Mouse (Mus musculus): Measurements from ENCODE around the gene Rem1.

Rem1 gene

DNA sequence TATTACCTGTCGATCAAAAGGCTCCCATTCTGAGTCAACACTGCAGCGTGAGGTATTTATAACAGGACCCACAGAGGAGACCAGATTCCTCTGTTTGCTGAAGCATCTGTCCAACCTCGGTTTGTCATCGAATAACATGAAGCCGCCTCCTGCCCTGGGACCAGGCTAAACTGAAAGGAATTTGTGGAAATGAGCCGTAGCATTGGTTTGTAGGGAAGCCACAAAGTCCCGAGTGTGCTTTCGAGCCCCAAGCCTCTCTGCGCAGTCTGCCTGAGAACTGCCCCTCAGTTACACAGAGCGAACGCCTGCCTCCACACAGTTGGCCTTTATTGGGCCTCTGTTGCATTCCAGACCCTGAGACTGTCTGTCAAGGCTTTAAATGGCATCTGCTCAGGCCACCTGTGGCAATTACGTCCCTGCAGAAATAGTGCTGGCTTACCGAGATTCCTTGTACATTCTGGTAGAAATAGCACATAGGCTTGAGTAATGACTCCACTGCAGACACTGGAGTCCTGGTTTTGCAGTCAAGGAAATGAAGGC is 48.6 kb downstream of the Rem1 start:
- no peak for DNase-seq (ENCODE audit: low spot score in 2 of 2)

DNA sequence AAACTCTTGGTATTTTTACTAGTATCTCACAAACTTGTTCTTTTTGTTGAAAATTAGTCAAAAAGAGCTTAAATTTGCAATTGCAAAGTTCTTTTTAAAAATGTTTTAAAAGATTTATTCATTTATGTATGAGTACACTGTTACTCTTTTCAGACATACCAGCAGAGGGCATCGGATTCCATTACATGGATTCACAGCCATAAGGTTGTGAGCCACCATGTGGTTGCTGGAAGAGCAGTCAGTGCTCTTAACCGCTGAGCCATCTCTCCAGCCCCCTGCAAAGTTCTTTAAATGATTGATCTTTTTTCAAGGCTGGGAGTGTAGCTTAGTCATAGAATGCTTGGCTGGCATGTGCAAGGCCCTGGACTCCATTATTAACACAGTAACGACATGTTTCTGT is 51.6 kb downstream of the Rem1 start:
- DNase-seq (ENCODE audit: low spot score in 2 of 2), result no peak

DNA sequence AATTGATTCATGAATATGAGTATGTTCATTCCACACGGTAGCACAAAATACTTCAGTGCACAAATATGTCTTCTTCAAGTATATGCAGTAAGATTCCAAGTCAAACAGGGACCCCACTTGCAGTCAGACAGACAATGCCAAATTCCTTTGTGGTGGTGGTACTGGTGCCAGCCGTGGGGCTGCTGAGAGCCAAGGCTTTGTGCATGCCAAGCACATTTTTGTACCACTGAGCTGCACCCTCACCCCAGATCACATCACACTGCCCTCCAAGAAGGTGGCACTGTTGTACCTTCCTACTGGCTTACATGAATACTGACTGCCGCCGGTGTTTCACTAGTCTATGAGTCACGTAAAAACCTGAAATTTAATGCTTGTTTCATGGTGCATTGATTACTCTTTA is 52.2 kb downstream of the Rem1 start:
- DNase-seq (ENCODE audit: low spot score in 2 of 2), result no peak

DNA sequence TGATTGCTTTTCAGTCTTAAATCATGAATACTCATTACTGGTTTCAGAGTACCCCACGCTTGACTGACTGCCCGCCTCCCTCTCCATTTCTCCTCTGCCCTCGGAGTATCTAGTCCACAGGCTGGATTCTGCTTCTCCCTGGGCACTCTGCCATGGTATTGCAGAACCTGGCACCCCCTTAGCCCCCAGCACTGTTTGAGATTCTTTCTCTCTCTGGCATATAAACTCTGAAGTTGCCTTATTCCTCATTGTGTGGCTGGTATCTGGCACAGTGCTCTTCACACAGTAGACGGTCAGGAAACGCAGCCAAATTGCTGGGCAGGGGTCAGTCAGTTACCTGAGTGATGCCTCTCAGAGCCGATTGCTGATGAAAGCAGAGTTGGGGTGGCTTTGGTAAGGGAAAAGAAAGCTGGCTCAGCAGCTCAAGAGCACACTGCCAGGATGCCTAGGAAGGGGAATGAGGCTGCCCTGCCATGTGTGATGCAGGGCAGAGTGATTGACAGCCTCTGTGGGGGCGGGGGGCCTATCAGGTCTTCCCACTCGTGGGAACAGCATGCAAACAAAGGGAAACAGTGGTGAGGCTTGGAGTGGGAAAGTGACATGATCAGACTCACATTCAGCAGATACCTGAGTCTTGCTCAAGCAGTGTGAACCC is 53.1 kb downstream of the Rem1 start:
- no peak for DNase-seq (ENCODE audit: low spot score in 2 of 2)

DNA sequence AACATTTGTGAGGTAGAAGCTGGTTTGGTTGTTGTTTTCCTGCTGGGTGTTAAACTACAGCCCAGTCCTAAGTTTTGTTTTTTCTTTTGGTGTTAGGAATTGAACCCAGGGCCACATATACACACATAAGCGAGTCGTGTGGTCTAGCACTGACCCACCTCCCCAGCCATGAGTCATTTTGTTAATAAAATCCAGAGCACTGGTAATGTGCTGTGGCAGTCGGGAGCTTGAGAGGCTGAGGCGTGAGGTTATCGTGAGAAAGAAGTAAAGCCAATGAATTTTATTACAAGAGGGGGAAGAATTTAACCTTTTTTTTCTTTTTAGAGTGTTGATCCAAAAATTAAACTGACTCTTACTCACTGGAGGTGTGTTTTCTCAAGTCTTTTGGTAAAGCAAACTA is 56.3 kb downstream of the Rem1 start:
- DNase-seq (ENCODE audit: low spot score in 2 of 2), result no peak

Measured in left cerebral cortex, adult 9 months (tissue).